Mouse (Mus musculus) kidney, adult 18-20 months (tissue): ENCODE measurements at regions not wholly inside any gene's neighbourhood (a gene's known extent, or its start where the extent isn't known, plus 50 kb on each side); places are given as distances from the start of the nearest gene placed in this dataset.
A peak's percentile ranks its signal among the peaks of the same experiment; 100 is the strongest.

ENCODE experiments used
- DNase-seq: peaks from one replicate; pipeline ENCODE4 v3.0.0; 2021

DNA sequence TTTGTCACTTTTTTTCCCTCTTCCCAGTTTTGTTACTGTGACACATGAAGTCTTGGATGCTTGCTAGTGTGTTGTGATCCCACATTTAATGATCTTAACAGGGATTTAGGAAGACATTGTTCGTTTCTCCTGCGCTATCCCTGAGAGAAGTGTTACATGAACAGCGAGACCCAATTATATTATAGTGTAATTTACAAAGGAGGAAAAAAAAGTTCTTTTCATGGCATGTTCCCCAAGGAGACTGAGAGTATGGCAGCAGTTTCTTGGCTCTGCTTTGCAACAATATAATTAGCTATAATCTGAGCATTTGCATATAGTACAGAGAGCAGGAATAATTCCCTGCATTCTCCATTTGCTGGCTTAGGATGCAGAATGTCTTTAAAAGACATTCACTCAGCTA lies 168.6 kb downstream of the Insc start:
- no peak for DNase-seq

DNA sequence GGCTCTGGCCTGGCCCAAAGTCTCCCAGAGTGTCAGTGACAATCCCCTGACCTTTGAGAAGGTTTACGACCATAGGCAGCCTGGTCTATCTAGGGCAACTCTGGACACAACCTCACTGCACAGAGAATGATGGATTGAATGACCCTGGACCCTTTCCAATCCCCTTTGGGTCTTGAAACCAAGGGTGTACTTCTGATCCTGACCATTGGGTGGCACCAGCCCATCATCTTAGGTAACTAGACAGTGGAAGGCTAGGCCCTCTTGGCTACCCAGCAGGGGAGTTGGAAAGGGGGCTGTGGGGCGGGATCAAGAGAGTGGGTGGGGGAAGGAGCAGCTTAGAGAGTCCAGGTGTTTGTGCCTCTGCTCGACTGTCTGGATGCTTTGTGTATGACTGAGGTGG lies 178.7 kb downstream of the Insc start:
- peak; percentile 66 for DNase-seq

DNA sequence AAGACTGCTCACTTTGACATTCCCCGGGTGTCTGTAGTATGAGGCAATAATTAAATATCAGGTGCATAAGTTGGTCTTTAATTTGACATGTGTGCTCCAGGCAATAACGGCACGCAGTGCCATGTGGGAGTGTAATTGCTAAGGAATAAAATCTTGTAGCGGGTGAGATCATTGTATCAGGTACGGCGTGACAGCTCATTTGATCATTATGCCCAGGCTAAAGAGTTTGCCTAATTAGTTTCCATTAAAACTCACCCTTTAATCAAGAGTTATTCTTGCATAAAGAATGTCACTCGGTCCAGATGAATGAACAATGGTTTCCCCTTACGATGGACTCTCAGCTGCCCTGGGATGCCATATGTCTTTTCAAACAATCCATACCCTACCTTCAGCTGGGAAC lies 190.4 kb downstream of the Insc start:
- no peak for DNase-seq

GRCm38 (mm10) chr7:114950759-114951158 lies 207.3 kb downstream of the Insc start:
- no peak for DNase-seq

DNA sequence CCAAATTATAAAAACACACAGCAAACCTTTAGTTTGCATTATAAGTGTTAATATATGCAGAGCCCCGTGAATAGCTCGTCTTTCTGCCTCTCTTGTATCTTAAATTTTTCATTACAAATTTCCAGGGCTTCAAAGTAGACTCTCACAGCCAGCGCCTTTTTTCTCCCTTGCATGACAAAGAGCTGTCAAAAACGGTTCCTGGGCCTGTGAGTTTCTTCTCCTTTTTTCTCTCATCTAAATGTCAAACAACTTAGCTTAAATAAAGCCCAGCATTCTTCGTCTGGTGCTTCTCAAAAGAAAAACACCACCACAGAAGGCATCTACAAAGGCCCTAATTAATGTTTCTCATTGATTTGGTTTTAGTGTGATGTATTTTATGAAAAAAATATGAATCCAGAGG lies 219.7 kb downstream of the Insc start:
- no peak for DNase-seq

GRCm38 (mm10) chr7:114965923-114966322 lies 222.4 kb downstream of the Insc start:
- no peak for DNase-seq

DNA sequence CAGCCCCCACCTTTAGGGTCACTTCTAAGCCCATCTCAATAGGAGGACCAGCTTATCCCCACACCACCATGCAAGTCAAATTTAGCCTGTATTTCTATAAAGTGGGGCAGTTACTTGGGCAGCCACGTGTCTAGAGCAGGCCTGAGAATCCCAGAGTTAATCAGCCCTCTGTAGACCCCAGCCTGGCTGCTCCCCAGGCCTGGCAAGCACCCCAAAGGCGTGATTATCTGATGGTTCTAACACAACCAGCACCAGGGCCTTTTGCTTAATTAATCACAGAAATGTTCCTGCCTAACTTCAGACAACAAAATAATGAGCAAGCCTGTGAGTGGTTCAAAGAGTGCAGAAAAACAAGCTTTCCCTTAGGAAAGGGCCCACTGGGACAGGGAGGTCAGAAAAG lies 243.0 kb downstream of the Insc start:
- DNase-seq: no peak

DNA sequence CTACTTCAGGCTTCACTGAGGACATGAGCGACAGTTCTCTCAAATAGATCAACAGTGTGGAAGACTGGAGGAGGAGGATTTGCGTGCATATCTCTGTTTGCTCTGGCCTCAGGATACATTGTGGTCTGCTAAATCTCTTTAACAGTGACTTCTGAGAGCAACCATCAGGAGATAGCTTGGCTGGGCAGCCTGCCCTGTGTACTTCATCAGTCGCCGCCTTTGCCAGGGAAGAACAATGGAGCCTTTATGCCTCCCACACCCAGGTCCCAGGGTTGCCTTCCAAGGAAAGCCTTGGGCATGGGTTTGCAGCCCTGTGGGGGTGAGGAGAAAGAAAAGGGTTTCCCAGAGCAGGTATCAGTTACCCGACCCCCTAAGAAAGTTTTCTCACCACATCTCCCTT lies 247.8 kb downstream of the Insc start:
- no peak for DNase-seq

- no peak for DNase-seq
Observed at GRCm38 (mm10) chr7:114992440-114992839, 248.9 kb downstream of the Insc start.

- DNase-seq: no peak
Observed at GRCm38 (mm10) chr7:115000796-115001524, 257.5 kb downstream of the Insc start.

DNA sequence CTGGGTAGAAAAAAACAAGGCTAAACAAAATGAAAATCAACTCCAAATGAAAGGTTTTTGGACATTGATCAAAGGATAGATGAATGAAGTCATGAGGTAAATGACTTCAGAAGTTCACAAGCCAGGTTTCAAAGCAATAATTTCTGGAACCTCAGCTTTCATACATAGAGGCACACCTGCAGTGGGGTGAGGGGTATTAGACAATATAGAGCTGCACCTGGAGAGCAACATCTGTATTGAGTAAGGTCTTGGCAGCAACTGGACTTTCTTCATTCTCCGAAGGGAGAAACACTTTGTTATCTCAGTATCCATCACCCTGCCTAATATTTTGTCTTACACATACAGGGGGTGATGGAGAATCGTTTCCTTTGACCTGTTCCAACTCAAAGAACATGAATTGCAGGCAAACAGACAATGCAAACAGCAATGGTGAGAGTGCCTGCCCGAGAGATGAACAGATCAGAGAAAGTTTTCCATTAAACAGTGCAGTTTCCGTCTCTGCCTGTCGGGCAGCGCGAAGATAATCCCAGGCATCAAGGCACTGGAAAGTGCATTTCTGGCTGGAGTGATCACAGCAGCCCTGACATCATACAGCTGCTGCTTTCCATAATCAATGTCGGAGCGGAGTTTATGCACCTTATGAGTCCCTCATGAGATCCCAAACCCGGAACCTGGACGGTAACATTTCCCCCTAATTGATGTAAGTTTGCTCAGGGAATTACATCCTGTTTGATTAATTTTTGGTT lies 270.9 kb downstream of the Insc start:
- DNase-seq: no peak

DNA sequence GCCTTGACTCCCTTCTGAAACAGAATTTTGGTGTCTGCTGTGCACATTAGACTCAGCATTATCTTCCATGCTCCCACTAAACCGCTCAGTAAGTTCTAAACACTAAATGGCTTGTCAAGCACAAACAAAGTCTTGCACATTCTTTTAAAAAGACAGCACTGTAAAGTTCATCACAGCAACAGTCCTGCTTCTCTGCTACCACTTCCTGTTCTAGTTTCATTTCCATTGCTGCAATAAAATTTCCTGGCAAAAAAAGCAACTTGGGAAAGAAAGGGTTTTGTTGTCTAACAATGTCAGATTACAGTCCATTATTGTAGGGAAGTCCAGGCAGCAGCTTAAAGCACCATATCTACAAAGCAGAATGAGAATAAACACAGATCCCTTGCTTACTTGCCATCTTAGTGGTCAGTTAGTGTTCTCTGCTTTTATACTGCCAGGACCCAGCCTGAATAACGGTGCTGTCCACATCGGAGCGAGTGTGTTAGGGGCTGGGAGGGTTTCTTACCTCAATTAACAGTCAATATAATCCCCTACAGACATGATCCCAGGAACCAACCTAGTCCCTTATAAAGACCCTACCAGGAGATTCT lies 276.0 kb downstream of the Insc start:
- no peak for DNase-seq

DNA sequence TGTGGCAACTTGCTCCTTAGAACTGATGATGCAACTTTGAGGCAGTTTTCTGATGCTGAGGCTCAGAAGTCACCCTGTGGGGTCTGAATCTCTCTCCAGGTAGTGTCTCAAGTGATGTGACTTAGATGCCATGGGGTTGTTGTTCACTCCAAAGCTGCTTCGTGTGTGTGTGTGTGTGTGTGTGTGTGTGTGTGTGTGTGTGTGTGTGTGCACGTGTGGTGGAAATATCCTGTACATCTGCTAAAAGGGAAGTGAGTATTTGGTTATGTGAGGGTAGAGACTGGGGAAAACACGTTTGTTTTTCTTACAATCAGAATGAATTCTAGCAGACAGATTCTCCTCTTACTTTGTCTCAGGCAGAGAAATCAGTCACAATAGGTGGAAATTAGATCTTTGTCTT lies 276.5 kb downstream of the Insc start:
- no peak for DNase-seq

GRCm38 (mm10) chr7:115025803-115026202 lies 282.3 kb downstream of the Insc start:
- no peak for DNase-seq

DNA sequence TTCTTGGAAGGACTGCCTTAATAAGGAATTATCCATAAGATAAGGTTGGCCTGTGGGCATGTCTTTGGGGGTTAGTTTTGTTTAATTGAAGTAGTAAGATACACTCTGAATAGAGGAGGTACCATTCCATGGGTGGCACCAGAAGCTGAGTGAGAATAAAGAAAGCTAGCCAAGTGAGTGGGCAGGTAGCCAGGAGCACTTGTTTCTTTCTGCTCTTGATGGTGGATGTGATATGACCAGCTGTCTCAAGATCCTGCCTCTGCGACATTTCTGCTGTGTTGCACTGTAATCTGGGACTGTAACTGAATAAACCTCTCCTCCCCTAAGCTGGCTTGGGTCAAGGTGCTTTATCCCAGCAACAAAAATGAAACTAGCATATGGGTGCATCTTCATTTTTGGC lies 284.2 kb downstream of the Insc start:
- no peak for DNase-seq

- no peak for DNase-seq
Observed at GRCm38 (mm10) chr7:115033987-115034386, 290.5 kb downstream of the Insc start.

GRCm38 (mm10) chr7:115055527-115055926 lies 312.0 kb downstream of the Insc start:
- no peak for DNase-seq

DNA sequence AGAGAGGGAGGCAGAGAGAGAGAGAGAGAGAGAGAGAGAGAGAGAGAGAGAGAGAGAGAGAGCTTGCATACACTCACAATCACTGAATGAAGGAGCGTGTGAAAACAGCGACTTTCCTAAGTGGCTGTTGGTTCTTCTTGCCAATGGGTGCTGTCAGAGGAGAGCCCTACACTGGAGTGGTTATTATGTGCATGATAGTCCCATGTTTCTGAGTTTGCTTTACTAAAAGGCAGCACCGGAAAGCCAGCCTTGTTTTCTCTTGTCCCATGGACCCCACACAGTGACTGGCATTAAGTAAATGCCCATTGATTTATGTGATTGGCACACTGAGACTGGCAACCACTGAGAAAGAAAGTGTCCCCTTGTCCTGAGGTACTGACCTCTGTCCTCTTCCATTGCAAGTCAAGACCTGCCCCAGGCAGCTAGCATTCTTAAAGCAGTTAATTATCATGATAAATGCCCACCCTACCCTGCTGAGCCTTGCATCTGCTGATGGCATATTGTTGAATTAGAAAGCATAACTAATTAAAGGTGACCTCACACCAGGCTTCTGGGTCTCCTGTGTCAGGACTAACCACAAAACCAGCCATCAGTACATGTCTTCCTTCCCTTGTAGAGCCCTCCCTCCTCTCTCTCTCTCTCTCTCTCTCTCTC lies 313.6 kb downstream of the Insc start:
- no peak for DNase-seq

DNA sequence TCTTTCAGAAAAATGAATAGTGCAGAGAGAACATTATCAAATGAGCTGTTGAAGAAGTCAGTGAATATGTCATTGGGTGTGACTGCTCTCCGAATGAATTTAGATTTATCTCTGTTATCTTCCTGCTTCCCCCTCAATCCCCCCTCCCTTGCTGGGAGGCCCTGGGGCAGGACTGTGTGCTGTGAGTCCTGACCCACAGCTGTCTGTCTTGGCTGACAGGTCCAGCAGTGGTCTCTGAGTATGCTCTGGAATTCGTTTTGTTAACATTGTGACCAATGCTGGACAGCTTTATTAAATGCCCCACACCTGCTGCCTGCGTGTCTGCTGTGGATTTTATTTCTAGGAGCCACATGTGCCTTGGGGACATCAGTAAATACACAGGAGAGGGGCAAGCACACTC lies 314.2 kb downstream of the Insc start:
- DNase-seq: peak; percentile 5

- no peak for DNase-seq
Observed at GRCm38 (mm10) chr7:115060171-115060570, 316.7 kb downstream of the Insc start.

DNA sequence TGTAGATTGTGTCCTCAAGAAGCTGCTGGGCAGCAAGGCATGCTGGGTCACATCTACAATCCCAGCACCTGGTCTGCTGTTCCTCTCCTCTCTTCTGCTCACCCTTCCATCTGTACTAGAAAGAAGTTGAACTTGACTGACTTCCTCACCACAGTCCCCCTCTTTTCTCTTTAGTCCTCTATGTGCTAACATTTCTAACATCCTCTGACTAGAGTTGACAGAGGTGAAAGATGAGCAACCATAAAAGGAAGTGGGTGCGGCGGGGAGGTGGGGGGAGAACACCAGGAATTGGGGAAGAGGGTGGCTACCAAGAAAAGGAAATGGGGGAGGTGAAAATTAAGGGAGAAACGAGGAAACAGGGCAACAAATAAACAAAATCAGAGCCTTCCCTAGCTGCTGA lies 319.3 kb downstream of the Insc start:
- no peak for DNase-seq

- DNase-seq: peak; percentile 6
Observed at GRCm38 (mm10) chr7:115067641-115068040, 324.1 kb downstream of the Insc start.

GRCm38 (mm10) chr7:115073406-115073805 lies 329.9 kb downstream of the Insc start:
- DNase-seq: no peak

DNA sequence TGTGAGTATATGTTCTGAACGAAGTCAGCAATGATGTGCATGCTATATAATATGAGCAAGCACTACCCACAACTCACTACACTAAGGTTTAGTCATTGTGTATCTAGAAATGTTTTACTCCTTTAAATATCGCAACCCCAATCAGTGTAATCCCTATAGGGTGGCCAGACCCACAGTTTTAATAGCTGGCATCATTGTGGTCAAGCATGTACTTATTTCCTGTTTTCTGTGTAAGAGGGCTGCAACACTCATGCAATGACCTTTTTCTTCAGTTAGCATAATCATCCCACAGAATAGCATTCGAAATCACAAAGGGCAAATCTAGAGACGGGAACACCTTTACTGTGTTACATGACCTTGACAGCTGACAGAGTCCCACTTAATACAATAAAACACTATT lies 333.3 kb downstream of the Insc start:
- no peak for DNase-seq
